Mouse (Mus musculus) heart, postnatal 0 days (tissue): Measurements from ENCODE around the gene Nkain2.

Experiments used
- CTCF ChIP-seq: IDR thresholded peaks from 2 replicates; pipeline ENCODE4 v1.5.1; 2016; ENCODE audit warnings: antibody characterized with exemption, control low read depth, low read depth
- EP300 ChIP-seq: IDR thresholded peaks from 2 replicates; pipeline ENCODE4 v1.6.1; 2016; ENCODE audit warnings: antibody characterized with exemption, low read depth

GRCm38 (mm10) chr10:32640256-32640655 lies 250.0 kb downstream of the Nkain2 start:
- no peak for TF ChIP-seq CTCF
- no peak for TF ChIP-seq EP300
